Mouse (Mus musculus): Measurements from ENCODE around the gene Chst10. TPM values are rescaled to one million over a fixed set of nuclear protein-coding genes. Genes with fewer than 3 reads are reported as not detected.

Chst10 gene
- polyA plus RNA-seq, 1 experiment from 2014 or later: 64.4 TPM

DNA sequence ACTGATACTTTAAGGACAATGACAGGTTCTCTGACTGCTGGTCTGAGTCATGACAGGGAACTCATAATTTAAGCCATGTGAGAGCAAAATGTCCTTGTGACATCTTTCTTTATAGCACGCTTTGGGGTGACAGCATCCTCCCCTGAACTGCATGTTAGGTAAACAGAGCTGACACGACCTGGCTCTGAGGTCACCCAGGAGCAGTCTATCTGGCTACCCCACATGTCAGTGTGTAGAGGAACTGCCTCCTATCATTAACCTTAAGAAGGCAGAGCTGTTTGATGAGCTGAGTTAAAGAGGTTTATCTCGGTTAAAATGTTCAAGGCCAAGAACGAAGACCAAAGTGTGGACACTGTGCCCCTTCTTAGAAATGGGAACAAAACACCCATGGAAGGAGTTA lies 16.6 kb downstream of the Chst10 start:
- peaks cover 4% of the 10 kb centered on the region; the same call in 1 of the 2 replicates for H3K4me1 ChIP-seq (ENCODE audit: control insufficient read depth, insufficient read depth, low read length)
- H3K9me3 ChIP-seq (replicated peaks; ENCODE audit: control insufficient read depth, low read length, poor library complexity, severe bottlenecking): no peaks in the 10 kb centered on the region
- peaks cover 6% of the 10 kb centered on the region; the same call in 1 of the 2 replicates for H3K36me3 ChIP-seq (ENCODE audit: control insufficient read depth, insufficient read depth, low read length)
- ATAC-seq: no peak
- H3K4me2 ChIP-seq (ENCODE audit: low read length): no peak overlapping the region
- no peak overlapping the region for H3K9ac ChIP-seq (ENCODE audit: low read depth, low read length)
- H3K27ac ChIP-seq (ENCODE audit: low read length): no peak overlapping the region
- H3K4me3 ChIP-seq (ENCODE audit: low read depth, low read length): no peak overlapping the region
- 92% methylated on average over 4 of the region's 4 CpGs for WGBS
- no peaks in the 10 kb centered on the region for H3K27me3 ChIP-seq (ENCODE audit: control insufficient read depth, insufficient read depth, low read depth, low read length)

DNA sequence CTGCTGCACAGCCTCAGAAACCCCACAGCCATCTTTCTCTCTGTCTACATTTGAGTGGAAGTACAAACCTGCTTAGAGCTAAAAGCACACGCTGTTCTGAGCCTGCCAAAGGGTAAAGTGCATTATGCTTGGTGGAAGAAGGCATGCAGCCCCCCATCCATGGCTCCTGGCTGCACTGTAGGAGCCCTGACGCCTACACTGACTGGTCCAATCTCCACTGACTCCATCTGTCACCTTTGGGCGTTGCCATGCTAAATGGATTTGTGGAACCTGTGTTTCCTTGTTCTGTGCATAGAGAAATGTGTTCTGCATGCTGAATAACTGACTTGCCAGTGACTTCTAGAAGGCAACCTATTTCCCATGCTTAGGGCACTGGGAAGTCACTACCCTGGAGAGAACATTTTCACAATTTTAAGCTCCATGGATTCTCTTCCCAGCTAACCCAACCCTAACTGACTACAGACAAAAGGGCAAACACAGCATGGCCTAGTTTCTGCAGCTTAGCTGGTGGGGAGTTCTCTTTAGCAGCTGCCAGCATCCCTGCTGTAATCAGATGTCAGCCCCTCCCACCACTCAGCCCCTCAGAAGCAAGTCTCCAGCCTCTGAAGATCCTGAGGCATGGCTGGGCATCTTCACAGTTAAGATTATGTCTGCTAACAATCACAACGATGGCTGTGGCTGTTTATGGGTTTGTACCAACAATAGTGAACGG lies 21.1 kb downstream of the Chst10 start:
- WGBS: 39% methylated on average over 5 of the region's 5 CpGs
- H3K27ac ChIP-seq (ENCODE audit: low read length): peak overlapping the region; percentile 57; the same call in 1 of the 2 replicates
- H3K9ac ChIP-seq (ENCODE audit: low read depth, low read length): no peak overlapping the region
- peak; percentile 73 for ATAC-seq
- H3K27me3 ChIP-seq (ENCODE audit: control insufficient read depth, insufficient read depth, low read depth, low read length): no peaks in the 10 kb centered on the region
- peaks cover 19% of the 10 kb centered on the region for H3K36me3 ChIP-seq (ENCODE audit: control insufficient read depth, insufficient read depth, low read length)
- H3K9me3 ChIP-seq (replicated peaks; ENCODE audit: control insufficient read depth, low read length, poor library complexity, severe bottlenecking): no peaks in the 10 kb centered on the region
- no peak overlapping the region for H3K4me2 ChIP-seq (ENCODE audit: low read length)
- H3K4me3 ChIP-seq (ENCODE audit: low read depth, low read length): no peak overlapping the region
- peaks cover 4% of the 10 kb centered on the region; the same call in 1 of the 2 replicates for H3K4me1 ChIP-seq (ENCODE audit: control insufficient read depth, insufficient read depth, low read length)

DNA sequence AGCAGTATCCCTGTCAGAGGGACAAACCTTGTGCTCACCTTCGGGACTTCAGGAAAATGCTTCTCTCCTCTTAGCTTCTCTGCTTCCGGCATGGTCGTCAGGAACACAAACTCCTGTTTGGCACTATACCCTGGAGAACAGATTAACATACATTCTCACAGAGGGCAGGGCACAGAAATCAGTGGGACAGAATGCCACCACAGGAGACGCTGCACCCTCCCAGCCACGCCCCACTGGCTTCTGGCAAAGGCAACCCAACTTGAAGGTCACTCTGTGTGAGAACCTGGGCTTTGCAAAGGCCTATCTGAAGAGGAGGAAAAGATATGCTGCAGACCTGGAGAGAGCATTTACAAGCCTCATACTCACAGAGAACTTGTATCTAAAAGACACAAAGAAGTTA lies 24.1 kb downstream of the Chst10 start:
- ATAC-seq: no peak
- H3K27me3 ChIP-seq (ENCODE audit: control insufficient read depth, insufficient read depth, low read depth, low read length): no peaks in the 10 kb centered on the region
- H3K4me1 ChIP-seq (ENCODE audit: control insufficient read depth, insufficient read depth, low read length): peaks cover 4% of the 10 kb centered on the region; the same call in 1 of the 2 replicates
- no peaks in the 10 kb centered on the region for H3K9me3 ChIP-seq (replicated peaks; ENCODE audit: control insufficient read depth, low read length, poor library complexity, severe bottlenecking)
- H3K4me2 ChIP-seq (ENCODE audit: low read length): no peak overlapping the region
- WGBS: 88% methylated on average over 5 of the region's 5 CpGs
- H3K27ac ChIP-seq (ENCODE audit: low read length): no peak overlapping the region
- H3K4me3 ChIP-seq (ENCODE audit: low read depth, low read length): no peak overlapping the region
- H3K9ac ChIP-seq (ENCODE audit: low read depth, low read length): no peak overlapping the region
- peaks cover 25% of the 10 kb centered on the region for H3K36me3 ChIP-seq (ENCODE audit: control insufficient read depth, insufficient read depth, low read length)

DNA sequence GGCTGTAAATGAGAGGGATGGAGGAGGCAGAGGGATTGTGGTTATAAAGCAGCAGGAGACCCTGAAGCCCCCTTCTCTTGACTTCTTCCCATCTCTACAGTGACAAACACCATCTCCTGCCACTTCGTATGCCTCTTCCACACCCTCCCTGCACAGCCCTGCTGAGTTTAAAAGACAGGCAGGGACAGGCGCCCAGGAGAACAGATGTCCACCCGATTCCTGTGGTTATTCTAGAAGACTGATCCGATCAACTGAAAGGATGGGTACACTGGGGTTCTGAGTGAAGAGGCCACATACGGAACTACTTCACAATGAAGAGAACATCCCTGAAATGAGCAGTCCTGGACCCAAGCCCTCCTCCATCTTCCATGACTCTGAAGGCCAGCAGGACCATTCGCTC lies 26.1 kb downstream of the Chst10 start:
- peaks cover 25% of the 10 kb centered on the region for H3K36me3 ChIP-seq (ENCODE audit: control insufficient read depth, insufficient read depth, low read length)
- H3K9me3 ChIP-seq (replicated peaks; ENCODE audit: control insufficient read depth, low read length, poor library complexity, severe bottlenecking): no peaks in the 10 kb centered on the region
- H3K9ac ChIP-seq (ENCODE audit: low read depth, low read length): no peak overlapping the region
- no peak overlapping the region for H3K4me3 ChIP-seq (ENCODE audit: low read depth, low read length)
- 91% methylated on average over 6 of the region's 6 CpGs for WGBS
- no peak for ATAC-seq
- H3K27me3 ChIP-seq (ENCODE audit: control insufficient read depth, insufficient read depth, low read depth, low read length): no peaks in the 10 kb centered on the region
- H3K27ac ChIP-seq (ENCODE audit: low read length): no peak overlapping the region
- H3K4me2 ChIP-seq (ENCODE audit: low read length): no peak overlapping the region
- H3K4me1 ChIP-seq (ENCODE audit: control insufficient read depth, insufficient read depth, low read length): peaks cover 3% of the 10 kb centered on the region; the same call in 1 of the 2 replicates

DNA sequence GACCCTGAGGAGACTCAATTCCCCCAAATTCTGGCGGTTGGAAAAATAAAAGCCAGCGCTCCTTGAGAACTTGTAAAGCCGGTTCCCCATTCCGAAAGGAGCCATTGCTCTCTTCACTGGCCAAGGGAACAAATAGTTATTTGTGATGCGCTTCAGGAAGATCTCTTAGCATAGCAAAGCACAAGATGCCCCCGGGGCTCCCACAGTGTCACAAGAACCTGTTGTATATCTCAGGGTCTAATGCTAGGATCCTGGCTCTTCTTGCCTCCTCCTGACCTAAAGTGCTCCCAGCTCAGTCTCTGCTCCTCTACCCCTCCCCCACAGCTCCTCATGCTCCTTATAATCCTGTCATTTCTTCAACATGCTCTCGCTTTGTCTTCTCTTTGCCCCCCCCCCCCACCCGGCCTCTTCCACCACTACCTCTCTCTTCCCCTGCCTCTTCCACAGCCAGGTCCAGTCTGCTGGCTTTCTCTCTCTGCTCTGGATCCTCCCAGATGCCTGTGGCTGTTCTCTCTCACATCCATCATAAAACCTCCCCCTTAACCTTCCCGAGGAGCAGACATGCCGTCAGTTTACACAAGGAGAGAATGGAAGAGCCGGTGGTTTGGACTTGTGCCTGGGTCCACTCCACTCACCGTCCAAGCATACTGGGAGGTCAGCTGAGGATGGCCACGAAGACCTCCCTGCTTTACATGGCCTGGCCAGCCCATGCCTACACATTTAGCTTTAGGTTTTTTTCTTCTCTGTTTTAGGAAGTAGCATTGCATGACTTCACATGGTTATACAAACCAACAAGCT lies 28.4 kb downstream of the Chst10 start:
- no peaks in the 10 kb centered on the region for H3K27me3 ChIP-seq (ENCODE audit: control insufficient read depth, insufficient read depth, low read depth, low read length)
- no peak for ATAC-seq
- H3K36me3 ChIP-seq (ENCODE audit: control insufficient read depth, insufficient read depth, low read length): peaks cover 31% of the 10 kb centered on the region
- H3K4me3 ChIP-seq (ENCODE audit: low read depth, low read length): no peak overlapping the region
- H3K4me2 ChIP-seq (ENCODE audit: low read length): no peak overlapping the region
- H3K4me1 ChIP-seq (ENCODE audit: control insufficient read depth, insufficient read depth, low read length): no peaks in the 10 kb centered on the region
- H3K27ac ChIP-seq (ENCODE audit: low read length): no peak overlapping the region
- 61% methylated on average over 12 of the region's 13 CpGs for WGBS
- no peaks in the 10 kb centered on the region for H3K9me3 ChIP-seq (replicated peaks; ENCODE audit: control insufficient read depth, low read length, poor library complexity, severe bottlenecking)
- no peak overlapping the region for H3K9ac ChIP-seq (ENCODE audit: low read depth, low read length)

DNA sequence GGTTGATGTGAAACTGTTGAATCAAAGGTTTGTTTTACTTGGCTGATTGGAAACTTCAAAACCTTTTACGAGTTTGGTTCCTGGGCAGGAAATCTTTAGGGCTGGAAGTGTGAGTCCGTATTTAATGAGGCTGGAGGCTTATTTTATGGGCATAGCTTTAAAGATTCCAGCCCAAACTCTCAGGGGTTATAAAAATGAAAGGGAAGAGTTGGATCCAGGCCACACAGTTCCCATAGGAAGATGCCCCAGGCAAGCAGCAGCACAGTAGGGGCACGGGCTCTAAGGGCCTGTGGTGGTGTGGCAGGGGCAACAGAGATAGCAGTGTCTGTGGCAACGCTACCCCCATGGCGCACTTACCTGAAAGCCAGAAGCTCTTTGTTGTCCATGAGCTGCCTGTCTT lies 31.7 kb downstream of the Chst10 start:
- WGBS: 84% methylated on average over 5 of the region's 5 CpGs
- Histone ChIP-seq H3K4me1 (ENCODE audit: control insufficient read depth, insufficient read depth, low read length) (peaks cover 1% of the 10 kb centered on the region), H3K36me3 (ENCODE audit: control insufficient read depth, insufficient read depth, low read length) (peaks cover 21% of the 10 kb centered on the region), H3K9ac (ENCODE audit: low read depth, low read length) (no peak overlapping the region), H3K4me2 (ENCODE audit: low read length) (no peak overlapping the region), H3K27ac (ENCODE audit: low read length) (no peak overlapping the region), H3K9me3 (replicated peaks; ENCODE audit: control insufficient read depth, low read length, poor library complexity, severe bottlenecking) (no peaks in the 10 kb centered on the region), H3K4me3 (ENCODE audit: low read depth, low read length) (no peak overlapping the region), H3K27me3 (ENCODE audit: control insufficient read depth, insufficient read depth, low read depth, low read length) (no peaks in the 10 kb centered on the region)
- no peak for ATAC-seq

DNA sequence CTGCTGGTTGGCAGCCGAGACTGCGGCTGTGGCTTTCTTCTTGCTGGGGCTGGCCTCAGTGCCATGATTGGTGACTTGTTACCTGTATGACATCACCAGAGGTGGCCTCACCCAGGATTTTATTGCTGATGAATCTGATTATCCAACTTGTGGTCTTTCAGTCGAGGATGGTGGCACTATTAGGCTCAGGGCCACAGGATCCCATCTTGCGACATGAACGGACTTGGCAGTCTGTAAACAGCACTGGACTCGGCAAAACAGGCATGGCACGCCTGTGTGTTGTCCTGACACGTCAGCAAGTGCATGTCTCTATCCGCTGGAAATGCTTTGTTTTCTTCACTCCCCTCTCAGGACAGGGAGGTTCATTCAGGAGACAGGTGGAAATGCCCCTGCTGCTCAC lies 33.6 kb downstream of the Chst10 start:
- H3K4me2 ChIP-seq (ENCODE audit: low read length): no peak overlapping the region
- peaks cover 14% of the 10 kb centered on the region for H3K36me3 ChIP-seq (ENCODE audit: control insufficient read depth, insufficient read depth, low read length)
- ATAC-seq: no peak
- H3K4me1 ChIP-seq (ENCODE audit: control insufficient read depth, insufficient read depth, low read length): peaks cover 9% of the 10 kb centered on the region
- WGBS: 82% methylated on average over 9 of the region's 9 CpGs
- no peak overlapping the region for H3K9ac ChIP-seq (ENCODE audit: low read depth, low read length)
- H3K9me3 ChIP-seq (replicated peaks; ENCODE audit: control insufficient read depth, low read length, poor library complexity, severe bottlenecking): no peaks in the 10 kb centered on the region
- H3K4me3 ChIP-seq (ENCODE audit: low read depth, low read length): no peak overlapping the region
- H3K27me3 ChIP-seq (ENCODE audit: control insufficient read depth, insufficient read depth, low read depth, low read length): no peaks in the 10 kb centered on the region
- no peak overlapping the region for H3K27ac ChIP-seq (ENCODE audit: low read length)

DNA sequence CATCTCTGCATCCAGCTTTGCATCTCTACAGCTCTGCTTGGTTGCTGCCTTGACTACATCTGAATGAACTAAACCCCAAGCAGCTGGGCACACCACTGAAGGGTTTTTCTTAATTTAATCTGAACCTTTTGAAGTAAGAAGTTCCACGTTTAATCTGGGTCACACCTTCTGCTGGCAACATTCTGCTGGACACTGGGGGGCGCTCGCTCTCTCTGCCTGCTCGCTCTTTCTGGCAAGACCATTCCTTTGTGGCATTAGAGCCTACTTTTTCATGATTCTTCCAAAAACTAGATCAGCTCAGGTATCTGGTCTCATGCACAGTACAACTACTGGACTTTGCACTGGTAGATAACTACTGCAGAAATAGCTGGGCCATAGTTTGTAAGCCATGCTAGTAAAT lies 35.7 kb downstream of the Chst10 start:
- H3K4me1 ChIP-seq (ENCODE audit: control insufficient read depth, insufficient read depth, low read length): peaks cover 9% of the 10 kb centered on the region
- no peak overlapping the region for H3K4me2 ChIP-seq (ENCODE audit: low read length)
- no peak for ATAC-seq
- no peak overlapping the region for H3K27ac ChIP-seq (ENCODE audit: low read length)
- no peak overlapping the region for H3K4me3 ChIP-seq (ENCODE audit: low read depth, low read length)
- H3K27me3 ChIP-seq (ENCODE audit: control insufficient read depth, insufficient read depth, low read depth, low read length): no peaks in the 10 kb centered on the region
- no peaks in the 10 kb centered on the region for H3K9me3 ChIP-seq (replicated peaks; ENCODE audit: control insufficient read depth, low read length, poor library complexity, severe bottlenecking)
- WGBS: 22% methylated on average over 4 of the region's 4 CpGs
- H3K36me3 ChIP-seq (ENCODE audit: control insufficient read depth, insufficient read depth, low read length): peaks cover 14% of the 10 kb centered on the region
- no peak overlapping the region for H3K9ac ChIP-seq (ENCODE audit: low read depth, low read length)

DNA sequence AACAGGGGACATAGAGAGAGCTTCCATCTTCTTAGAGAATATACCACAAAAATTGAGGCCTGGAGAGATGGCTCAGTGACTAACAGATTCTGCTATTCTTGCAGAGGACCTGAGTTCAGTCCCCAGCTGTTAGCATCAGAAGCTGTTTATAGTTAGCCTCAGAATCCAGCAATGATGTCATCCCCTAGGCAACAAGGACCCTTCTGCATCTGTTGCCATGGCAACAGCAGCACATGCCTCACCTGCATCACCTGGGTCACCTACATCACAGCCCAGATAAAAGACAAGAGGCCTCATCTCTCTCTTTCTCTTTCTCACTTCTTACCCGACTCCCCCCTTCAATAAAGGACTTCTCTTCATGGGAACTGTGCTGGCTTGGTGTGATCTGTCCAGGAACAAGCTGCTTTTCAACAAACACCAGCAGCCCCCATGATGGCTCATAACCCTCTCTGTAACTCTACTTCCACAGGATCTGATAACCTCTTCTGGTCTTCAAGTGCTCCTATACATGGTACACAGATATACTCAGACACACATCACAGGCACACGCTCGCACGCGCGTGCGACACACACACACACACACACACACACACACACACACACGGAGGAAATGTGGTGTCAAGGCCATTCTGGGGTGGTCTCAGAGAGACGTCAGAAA lies 37.0 kb downstream of the Chst10 start:
- no peaks in the 10 kb centered on the region for H3K9me3 ChIP-seq (replicated peaks; ENCODE audit: control insufficient read depth, low read length, poor library complexity, severe bottlenecking)
- peaks cover 9% of the 10 kb centered on the region for H3K4me1 ChIP-seq (ENCODE audit: control insufficient read depth, insufficient read depth, low read length)
- no peak overlapping the region for H3K9ac ChIP-seq (ENCODE audit: low read depth, low read length)
- WGBS: 84% methylated on average over 9 of the region's 9 CpGs
- no peaks in the 10 kb centered on the region for H3K27me3 ChIP-seq (ENCODE audit: control insufficient read depth, insufficient read depth, low read depth, low read length)
- no peak overlapping the region for H3K4me2 ChIP-seq (ENCODE audit: low read length)
- ATAC-seq: peak; percentile 62
- peak overlapping the region; percentile 62 for H3K27ac ChIP-seq (ENCODE audit: low read length)
- peaks cover 10% of the 10 kb centered on the region for H3K36me3 ChIP-seq (ENCODE audit: control insufficient read depth, insufficient read depth, low read length)
- H3K4me3 ChIP-seq (ENCODE audit: low read depth, low read length): no peak overlapping the region
